Mouse (Mus musculus) T-helper 1 cell (primary cell): ENCODE results near the gene Osbpl10.

Experiments used
- in situ Hi-C: fragments of 300-600 bp; cut with MboI, MseI; formaldehyde crosslinking; loops from one replicate; pipeline ENCODE4 v1.15.1; 2025; ENCODE audit warnings: high pct_unique_total_duplicates

Osbpl10 gene

DNA sequence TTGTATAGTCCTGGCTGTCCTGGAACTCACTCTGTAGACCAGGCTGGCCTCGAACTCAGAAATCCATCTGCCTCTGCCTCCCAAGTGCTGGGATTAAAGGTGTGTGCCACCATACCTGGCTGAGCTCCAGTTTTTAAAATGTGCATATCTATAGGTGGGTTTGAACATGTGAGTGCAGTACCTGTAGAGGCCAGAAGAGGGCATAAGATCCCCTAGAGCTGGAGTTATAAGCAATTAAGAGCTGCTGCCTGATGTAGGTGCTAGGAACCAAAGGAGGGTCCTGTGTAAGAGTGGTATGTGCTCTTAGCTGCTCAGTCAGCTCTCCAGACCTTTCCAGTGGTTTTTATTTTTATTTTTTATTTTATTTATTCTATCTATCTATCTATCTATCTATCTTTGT, 86.5 kb downstream of the Osbpl10 start:
- in situ Hi-C loops = no loop called here

DNA sequence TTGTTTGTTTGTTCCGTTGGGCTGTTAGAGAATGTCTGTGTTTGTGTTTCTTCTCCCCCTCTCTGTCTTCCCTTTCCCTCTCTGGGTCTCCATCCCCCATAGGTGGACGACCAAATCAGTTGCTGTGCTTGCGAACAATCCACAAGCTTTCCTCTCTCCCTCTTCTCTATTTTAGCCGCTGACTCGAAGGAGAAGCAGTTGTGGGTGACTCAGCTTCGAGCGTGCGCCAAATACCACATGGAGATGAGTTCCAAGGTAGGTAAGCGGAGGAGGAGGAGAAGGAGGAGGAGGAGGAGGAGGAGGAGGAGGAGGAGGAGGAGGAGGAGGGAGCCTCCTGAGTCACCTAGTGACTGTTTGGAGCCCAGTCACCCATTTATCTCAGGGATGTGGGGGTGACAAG, 88.7 kb downstream of the Osbpl10 start:
- in situ Hi-C loops = no loop called here

DNA sequence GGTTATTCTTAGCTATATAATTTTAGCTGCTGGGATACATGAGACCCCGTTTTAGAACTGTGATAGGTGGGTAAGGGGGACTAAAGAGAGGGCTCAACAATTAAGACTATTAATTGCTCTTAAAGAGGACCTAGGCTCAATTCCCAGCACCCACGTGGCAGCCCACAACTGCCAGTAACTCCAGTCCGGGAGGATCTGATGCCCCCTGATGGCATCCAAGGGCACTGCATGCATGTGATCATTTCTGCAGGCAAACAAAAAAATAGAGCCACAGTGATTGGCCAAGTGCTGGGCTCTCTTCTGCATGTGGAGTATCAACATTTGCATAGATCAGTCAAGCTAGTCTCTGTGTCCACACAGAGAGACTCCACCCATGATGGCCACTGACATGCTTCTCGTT, 96.8 kb downstream of the Osbpl10 start:
- in situ Hi-C loops = no loop called here

DNA sequence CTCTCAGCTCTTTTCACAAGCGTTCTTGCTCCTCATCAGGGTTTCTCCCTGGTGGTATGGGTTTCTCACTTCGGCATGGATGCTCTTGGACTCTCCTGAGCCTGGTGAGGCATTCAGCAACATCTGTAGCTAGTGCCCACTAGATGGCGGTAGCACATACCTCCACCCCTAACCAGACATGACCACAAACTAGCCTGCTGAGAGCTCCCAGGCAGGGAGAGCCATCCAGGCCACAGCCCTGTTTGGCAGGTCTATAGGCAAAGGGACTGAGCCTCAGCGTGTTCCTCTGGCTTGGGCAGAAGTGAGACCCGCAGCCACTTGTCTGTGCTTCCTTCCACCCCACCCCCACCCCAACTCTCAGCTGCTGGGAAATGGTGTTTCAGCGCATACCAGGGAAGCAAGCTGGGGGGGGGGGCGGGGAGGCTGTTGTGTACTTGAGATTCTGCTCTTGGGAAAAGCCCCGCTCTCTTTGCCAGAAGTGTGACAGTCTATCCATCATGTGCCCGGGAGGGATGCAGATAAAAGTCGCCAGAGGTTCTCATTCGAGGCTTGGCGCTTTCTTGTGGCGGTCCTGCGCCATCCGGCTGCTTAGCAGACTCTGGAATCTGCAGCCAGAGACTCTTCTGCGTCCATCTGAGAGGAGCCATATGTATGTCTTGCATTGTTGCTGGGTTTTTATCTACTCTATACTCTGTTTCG, 110.1 kb downstream of the Osbpl10 start:
- in situ Hi-C loops = no loop called here

DNA sequence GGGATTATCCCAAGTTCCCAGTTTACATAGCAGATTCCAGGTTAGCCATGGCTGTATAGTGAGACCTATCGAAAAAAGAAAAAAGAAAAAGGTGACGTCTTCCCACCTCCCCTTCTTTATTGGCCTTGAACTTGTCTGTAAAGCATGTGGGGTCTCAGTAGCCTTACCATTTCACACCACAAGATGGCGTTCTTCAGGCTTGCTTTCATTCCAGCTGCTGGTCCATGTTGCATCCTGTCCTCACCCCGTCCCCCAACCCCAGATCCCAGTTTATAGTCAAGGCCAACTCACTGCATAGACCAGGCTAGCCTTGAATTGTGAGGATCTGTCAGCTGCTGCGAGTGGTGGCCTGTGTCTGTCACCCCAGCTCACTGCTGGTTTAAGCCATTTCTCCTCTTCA, 111.3 kb downstream of the Osbpl10 start:
- in situ Hi-C loops = no loop called here

DNA sequence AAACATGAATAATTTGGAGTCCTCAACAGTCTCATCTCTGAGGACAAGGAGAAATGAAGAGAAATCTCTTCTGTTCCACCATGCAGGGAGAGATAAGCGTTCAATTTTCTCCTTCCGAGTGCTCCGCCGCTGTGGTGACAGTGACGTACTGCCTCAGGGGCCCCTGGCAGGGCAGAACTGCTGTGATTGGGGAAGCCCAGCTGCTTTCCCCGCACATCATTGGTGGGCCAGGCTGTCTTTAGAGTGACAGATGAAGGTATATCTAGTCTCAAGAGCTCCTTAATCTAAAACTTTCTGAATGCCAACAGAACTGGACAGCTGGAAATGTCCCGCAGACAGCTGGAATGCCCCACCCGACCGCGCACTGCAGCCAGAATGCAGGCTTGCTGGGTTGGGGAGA, 118.1 kb downstream of the Osbpl10 start:
- in situ Hi-C loops = no loop called here

DNA sequence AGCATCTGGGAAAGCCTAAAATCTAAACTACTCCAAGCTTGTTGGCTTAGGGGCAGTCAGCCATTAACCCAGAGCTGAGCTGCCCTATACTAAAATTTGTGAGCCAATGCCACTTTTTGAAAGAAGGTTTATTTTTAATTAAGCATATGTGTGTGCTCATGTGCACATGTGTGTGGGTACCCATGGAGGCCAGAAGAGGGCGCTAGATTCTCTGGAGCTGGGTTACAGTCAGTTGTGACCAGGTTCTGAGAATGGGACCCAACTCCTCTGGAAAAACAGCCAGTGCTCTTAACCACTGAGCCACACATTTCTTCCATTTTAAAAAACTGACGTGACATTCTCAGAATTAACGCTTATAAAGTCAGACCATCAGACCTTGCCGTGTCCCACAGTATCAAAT, 119.0 kb downstream of the Osbpl10 start:
- in situ Hi-C loops = no loop called here

DNA sequence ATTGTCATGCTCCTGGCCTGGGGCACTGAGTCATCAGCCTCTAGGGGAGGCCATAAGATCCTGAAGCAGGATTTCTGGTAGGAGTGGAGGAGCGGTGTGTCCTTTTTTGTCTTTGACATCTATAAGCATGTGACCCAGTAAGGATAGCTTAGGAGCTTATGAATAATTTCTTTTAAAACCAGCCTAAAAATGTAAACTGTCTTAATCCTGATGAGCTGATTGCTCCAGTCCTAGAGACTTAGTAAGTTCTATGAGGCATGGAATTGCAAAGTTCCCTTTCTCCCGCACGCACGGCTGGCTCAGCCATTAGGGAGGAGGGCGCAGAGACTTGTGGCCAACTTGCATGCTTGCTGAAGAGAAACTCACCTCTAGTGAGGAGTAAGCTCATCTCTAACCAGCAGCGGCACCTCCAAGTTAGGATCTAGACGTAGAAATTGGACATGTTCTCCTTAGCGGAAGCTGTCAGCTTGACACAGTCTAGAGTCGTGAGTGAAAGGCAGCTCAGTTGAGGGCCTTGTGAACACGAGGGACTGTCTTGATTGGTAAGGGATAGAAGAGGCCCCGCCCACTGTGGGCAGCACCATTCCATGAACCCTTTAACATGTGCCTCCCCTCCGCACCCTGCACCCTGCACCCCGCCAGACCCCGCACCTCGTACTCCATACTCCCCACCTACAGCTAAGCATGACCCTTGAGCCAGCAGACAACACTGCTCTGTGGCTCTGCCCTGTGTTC, 122.0 kb downstream of the Osbpl10 start:
- in situ Hi-C loops = no loop called here

DNA sequence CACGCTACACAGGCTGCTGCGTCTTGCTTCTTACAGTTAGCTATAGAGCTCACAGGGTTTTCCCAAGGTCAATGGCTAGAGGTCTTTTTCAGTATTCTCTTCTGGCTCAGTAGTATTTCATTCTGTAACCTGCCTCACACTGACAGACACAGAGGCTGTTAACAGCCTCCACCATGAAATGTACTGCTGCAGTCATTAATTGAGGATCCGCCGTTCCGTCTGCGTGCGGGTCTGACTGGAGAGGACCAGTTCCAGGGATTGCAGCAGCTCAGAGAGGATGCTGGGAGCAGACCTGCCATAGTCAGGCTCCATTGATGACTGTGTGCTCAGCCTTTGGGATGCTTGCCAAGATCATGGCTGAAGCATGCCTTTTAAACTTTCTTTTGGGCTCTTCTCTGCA, 129.1 kb downstream of the Osbpl10 start:
- in situ Hi-C loops = no loop called here

DNA sequence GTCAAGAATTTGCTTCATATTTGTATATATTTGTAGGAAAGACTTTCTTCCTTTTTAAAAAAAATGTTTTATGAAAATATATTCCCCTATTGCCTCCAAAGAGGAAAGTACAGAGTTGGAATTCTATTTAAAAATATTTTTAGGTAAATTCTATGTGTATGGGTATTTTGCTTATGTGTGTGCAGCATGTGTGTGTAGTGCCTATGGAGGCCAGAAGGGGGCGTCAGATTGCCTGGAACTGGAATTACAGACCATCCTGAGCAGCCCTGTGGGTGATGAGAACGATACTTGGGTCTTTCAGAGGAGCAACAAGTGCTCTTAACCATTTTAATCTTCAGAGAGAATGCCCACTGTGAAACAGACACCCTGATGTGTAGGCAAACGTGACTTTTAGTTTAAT, 132.3 kb downstream of the Osbpl10 start:
- in situ Hi-C loops = no loop called here

DNA sequence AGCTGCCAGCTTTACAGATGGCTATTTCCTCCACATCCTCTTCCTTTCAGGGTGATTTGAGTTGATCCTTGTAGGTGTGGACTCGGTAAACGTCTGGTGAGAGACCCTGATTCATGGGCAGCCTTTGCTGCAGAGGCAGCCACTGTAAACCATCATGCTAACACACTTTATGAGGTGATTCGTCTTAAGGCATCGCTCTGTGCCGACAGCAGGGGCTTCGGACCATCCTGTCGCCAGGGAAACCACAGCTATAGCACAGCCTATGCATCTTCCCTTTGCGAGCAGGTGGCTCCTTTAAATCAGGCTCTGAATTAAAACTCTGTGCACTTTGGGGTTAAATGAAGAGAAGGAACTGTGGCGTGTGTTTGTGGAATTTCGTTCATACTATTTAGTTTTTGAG, 138.9 kb downstream of the Osbpl10 start:
- in situ Hi-C loops = no loop called here

DNA sequence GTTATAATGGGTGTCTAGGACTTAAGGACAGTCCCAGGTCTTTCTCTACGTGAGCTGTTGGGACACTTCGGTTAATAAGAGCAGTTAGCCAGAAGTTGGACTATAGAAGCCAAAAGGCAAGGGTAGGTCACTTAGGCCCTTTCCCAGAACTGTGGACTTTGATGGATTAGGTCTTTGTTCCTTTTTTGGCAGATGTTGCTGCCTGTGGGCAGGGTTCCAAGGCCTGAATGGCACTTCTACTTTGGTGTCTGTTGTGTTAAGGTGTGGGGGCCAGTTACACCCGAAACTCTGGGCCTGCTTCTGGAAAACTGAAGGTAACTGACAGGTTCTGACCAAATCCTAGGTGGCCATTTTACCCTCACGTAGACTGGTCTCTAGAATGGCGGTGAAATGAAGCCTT, 141.9 kb downstream of the Osbpl10 start:
- in situ Hi-C loops = no loop called here

DNA sequence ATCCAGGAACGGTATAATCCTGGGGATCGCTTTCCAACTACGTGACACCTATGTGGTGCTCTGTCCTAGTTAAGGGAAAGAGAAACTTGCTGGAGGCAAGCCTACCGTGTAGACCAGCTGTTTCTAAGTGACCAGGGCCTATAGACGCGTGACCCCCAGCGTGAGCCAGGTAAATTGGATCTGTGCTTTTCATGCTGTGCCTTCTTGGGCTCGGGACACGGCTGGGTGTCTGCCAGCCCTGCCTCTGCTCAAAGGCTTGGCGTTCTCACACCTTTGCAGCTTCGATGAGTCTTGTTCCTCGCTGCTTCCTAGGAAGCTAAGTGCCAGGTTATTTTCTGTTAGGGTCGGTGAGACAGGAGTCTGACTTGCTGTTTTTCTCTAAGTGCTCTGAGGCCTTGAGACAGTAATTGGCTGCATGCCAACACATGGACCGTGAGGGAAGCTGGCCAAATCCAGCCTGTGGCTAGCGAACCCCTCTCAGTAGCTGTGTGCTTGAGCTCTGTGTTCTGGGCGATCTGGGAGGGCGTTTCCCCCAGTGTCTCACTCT, 142.4 kb downstream of the Osbpl10 start:
- in situ Hi-C loops = no loop called here

DNA sequence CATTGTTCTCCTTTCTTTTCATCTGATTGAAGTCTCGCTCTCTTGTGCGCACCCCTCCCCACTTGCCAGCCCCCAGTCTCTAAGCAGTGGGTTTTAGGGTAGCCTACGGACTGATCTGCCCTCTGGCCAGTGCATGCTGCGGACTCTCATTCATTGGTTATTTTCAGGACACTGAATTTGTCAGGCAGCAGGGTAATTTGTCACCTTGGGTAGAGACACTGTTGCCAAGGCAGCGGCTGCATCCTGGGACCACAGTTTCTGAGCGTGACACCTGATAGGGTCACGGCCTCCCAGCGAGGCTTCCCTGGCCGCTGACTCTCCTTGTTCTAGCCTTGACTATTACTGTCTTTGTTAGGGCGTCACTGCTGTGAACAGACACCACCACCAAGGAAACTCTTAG, 149.0 kb downstream of the Osbpl10 start:
- in situ Hi-C loops = no loop called here

DNA sequence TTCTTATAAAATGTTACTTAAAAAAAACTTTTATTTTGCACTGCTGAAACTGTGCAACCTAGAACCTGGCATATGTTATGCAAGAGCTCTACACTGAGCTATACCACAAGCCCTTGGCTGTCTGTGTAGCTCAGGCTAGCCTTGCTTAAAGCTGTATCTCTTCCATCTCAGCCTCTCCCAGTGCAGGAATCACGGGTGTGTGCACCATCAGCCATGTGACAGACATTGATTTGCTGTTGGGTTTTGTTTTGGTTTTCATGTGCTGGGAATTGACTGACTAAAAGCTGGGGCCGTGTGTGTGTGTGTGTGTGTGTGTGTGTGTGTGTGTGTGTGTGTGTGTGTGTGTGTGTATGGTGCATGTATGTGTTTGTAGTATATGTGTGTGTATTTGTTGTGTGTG, 155.6 kb downstream of the Osbpl10 start:
- in situ Hi-C loops = no loop called here

DNA sequence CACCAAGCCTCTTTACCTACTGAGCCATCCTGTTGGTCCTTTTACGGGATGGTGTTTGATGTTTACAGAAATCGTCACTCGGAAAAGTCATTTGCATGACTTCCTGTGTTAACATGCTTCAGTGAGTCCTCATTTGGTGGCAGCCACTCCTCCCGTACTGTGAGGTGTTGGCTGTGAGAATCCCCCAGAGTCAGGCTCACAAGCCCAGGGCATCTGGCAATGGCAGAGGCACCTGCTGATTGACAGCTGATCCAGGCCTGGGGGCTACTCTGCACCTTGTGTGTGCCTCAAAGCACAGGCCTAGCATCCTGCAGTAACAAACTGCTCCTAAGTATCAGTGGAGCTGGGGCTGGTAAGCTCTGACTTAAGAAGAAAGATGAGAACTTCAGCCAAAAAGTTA, 156.4 kb downstream of the Osbpl10 start:
- in situ Hi-C loops = no loop called here

DNA sequence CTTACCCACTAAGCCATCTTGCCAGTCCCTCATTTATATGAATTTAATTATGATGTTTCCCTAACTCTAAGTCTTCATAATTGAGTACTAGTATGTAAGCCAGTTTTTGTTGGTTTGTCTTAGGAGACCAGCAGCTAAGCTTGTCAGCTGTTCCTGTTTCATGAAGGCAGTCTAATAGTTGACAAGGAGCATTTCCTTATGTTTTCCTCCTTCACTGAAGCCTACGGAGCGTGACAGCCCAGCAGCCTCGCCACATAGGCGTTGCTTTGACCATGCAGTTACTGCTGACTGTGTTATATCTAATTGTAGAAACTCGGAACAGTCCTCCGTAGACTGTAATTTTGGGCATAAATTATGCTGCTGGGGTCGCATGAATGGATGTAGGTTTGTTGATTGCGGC, 157.0 kb downstream of the Osbpl10 start:
- in situ Hi-C loops = no loop called here

DNA sequence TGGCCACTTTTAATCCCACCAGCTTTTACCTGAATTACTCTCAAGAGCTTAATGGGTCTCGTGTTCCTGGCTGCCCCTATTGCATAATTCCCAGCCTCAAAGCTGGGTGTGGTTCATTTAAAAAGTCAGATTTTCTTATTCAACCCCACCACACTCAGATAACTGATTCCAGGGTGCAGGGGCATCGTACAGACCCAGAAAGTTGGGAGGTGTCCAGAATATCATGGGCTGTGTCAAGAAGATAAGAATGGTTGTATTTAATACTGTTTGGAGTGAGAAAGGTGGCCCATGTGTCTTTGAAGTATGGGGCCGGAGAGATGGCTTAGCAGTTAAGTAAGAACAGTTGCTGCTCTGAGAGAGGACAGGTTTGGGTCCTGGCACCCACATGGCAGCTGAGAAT, 159.5 kb downstream of the Osbpl10 start:
- in situ Hi-C loops = no loop called here

DNA sequence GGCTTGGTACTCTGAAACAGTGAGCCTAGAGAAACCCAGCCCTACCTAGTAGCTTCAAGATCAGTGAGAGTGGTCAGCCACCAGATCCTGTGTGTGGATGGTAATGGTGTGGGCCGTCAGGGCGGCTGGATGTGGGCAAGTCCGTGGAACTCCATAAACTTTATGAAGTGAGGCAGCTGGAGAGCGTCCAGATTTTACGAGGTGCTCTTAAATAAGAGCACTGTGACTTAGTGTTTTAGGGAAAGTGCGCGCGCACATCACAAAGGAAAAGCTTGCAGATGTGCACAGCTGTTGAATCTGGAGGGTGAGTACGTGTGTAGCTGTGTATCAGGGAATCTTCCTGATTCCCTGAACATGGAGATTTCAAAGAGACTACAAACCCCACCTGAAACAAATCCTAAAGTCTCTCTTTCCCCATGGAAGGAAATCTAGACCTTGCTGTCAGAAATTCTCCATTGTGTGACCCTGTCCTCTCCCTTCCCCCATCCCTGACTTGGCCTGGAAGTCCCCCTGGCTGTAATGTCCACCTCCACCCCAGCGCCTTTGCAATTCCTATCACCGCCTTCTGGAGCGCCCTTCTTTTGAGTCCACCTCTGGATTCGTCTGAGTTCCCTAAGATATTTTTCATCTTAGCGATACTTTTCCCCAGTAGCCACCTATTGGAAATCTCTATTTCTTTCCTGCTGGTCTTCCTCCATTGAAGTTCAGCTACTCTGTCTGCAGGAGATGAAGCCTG, 161.4 kb downstream of the Osbpl10 start:
- in situ Hi-C loops = no loop called here

DNA sequence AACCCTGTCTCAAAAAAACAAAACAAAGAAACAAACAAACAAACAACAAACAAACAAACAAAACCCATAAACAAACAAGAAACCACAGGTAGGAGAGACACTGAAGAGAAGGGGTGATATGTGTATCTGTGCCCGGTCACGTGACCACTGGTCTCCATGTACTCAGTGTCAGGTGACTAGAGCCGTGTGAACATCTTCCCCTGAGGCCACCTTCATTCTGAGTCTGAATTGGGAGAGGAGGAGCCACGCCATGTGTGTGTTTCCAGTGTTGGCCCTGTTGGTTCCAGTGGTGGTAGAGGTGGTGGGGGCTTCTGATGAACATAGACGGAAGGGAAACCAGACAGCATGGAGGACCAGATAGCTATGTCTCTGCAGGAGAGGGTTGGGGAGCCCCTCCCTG, 168.8 kb downstream of the Osbpl10 start:
- in situ Hi-C loops = no loop called here

DNA sequence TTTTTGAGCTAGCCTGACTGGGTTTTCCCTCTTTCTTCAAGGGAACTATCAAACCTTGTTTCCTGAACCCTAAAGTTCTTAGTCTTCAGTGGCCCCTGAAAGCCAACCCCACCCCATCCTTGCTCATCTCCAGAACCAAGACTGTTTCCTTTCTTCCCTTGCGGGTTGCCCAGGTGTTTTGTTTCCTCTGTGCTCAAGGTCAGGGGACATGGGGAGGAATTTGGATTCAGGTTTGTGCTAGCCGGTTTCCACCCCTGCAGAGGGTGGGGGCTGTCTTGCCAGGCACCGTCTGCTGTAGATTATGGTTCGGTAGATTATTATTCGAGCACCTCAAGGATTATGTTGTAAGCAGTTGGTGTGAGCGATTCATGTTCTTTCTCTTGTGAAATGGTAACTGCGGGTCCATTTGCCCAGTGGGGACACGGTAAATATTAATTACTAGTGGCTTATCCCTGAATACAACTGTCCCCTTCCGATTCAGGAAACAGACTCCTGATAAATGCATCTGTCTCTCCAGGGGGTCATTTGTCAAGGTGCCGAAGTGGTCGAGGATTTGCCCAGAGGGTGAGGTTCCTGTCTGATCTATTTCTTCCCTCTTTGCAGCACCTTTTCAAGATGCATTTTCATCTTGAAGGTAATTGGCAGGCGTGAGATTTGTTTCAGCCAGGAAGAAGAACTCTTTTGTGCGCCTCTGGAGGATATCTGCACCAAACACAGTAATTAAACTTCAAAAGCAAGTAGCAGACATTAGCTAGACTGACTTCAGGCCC, 169.4 kb downstream of the Osbpl10 start:
- in situ Hi-C loops = no loop called here
